Mouse (Mus musculus): ENCODE measurements at regions not wholly inside any gene's neighbourhood (a gene's known extent, or its start where the extent isn't known, plus 50 kb on each side); places are given as distances from the start of the nearest gene placed in this dataset.

DNA sequence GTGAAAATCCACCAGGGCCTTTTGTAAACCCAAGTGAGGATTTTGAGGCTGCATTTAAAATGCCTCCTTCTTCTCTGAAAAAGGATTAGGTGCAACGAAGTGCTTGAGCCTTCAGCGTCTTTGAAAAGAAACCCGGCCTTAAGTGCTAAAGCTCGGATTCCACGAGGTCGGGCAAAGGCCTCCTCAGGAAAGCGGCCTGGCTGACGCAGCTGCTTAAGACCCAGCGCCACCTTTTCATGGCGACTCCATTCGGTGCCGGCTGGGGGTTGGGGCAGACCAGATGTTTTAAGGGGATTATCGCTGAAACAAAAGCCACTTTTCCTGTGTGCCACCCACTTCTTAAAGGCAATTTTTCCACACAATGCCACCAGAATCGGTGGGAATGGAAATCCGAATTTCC, 61.6 kb upstream of the 4932438H23Rik start:
- no peak for DNase-seq (ENCODE audit: low read depth, low spot score)

- no peak for DNase-seq (ENCODE audit: low read depth, low spot score)
These were observed 64.6 kb upstream of the Olig2 start for GRCm38 (mm10) chr16:91160679-91161078.

DNA sequence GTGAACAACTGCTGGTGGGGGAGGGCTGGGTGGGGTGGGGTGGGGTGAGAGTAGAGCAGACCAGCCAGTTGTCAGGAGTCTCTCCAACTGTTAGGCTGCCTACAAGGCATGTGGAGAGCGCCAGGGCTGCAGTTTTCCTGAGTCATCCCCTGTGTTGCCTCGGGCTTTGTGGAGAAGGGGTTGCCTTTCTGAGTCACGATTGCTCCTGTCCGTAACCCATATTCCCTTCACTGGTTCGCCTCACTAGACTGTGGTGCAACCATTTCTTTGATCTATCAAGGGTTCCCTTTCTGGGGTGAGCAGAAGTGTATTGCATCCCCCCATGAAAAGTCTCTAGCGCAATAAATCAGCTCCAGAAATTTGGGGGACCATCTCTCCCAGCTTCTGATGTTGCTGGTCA, 63.6 kb upstream of the Olig2 start:
- no peak for DNase-seq (ENCODE audit: low read depth, low spot score)

DNA sequence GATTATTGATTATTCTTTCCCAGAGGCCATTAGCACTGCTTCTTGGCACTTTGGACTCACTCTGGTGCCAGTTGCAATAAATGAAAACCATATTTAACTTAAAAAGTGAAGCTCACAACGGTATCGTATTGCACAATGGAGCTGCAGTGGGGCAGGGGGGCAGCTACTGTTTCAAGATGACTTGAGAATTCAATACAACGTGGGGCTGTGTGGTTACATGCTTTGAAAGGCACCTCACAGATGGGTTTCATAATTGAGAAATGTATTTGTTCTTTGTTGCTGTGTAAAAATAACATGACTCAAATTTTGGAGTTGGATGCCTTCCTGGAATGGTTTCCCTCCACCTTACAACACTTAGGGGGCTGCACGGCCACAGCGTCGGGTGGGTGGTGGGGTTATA, 62.9 kb upstream of the Olig2 start:
- DNase-seq (ENCODE audit: low read depth, low spot score) = no peak

- DNase-seq (ENCODE audit: low read depth, low spot score) = no peak
These were observed 59.4 kb upstream of the Olig2 start for GRCm38 (mm10) chr16:91165906-91166305.

GRCm38 (mm10) chr16:91166866-91167265, 58.4 kb upstream of the Olig2 start:
- DNase-seq (ENCODE audit: low read depth, low spot score) = peak; percentile 12

GRCm38 (mm10) chr16:91168398-91168797, 56.9 kb upstream of the Olig2 start:
- DNase-seq (ENCODE audit: low read depth, low spot score) = no peak

DNA sequence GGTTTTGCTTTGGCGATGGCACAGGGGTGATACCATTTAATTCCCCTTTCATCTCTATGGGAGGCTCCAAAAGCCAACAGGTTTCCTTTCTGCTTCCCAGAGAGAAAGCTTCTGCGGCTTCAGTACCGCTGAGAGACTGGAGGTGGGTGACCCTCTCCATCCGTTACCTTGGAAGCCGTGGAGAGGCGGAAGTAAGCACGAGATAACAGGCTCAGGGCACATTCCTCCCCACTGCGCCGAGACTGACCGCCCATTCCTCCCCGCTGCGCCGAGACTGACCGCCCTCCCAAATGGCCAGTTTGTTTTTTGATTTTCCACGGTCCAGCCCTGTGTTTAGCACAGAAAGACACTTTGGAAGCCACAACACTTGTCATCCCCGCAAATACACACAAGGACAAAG, 55.4 kb upstream of the Olig2 start:
- DNase-seq (ENCODE audit: low read depth, low spot score) = no peak

DNA sequence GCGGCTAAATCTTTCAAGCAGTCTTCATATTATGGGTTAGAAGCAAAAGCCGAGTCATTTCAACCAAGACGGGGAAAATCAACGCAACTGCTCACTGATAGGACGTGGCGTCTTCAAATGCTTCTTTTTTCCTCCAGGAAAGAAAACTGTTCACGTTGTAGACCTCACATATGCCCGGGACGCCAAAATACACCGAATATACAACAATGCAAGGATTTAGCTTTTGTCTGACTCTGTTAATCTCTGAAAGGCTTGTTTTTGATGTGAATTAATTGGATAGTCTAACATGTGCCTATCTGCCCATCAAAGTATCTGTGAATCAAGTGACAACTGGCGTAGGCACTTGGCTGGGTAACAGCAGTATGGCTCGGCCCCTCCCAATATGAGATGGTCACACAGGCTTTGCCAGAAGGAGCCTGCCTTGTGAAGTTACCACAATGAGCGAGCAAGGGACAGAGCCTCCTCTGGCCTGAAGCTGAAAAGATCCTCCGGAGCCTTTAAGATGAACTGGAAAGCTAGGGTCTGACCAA, 53.3 kb upstream of the Olig2 start:
- DNase-seq (ENCODE audit: low read depth, low spot score) = no peak

DNA sequence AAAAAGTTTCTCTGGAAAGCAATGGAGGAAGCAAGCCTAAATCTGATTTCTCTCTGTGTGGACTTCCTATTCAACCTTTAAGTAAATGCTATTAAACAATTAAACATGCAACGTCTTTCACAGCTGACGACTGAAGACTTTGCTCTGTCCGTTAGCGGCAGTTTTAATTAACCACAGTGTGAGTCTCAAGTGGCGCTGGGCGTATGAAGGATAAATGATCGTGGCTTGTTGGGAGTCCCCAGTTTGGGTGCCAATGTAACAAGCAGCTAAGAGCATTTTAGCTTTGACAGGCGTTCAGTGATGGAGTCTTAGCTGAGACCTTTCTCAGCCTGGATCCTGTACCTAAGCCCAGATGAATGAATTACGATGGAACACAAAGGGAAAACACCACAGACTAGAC, 52.7 kb upstream of the Olig2 start:
- DNase-seq (ENCODE audit: low read depth, low spot score) = no peak

GRCm38 (mm10) chr16:91173241-91173640, 52.0 kb upstream of the Olig2 start:
- no peak for DNase-seq (ENCODE audit: low read depth, low spot score)

GRCm38 (mm10) chr16:91173870-91174278, 51.4 kb upstream of the Olig2 start:
- DNase-seq (ENCODE audit: low read depth, low spot score) = no peak

DNA sequence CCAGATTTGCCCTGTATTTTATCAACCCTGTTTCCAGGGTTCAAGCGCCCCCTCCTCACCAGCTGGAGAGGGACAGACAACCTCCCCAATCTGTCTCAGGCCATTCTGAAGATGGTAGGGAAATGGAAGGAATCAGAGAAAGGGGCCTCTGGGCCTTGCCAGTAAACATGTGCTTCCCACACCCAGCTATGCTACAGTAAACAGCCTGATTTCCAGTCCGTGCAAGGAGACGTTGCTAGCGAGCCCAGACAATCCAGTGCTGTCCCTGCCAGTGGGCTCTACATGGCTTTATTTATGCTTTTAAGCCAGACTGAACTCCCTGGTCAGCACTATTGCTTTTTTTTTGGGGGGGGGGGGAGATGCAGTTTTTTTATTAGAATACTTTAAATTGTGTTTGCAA, 50.9 kb upstream of the Olig2 start:
- no peak for DNase-seq (ENCODE audit: low read depth, low spot score)
